In the genomic region with DNA sequence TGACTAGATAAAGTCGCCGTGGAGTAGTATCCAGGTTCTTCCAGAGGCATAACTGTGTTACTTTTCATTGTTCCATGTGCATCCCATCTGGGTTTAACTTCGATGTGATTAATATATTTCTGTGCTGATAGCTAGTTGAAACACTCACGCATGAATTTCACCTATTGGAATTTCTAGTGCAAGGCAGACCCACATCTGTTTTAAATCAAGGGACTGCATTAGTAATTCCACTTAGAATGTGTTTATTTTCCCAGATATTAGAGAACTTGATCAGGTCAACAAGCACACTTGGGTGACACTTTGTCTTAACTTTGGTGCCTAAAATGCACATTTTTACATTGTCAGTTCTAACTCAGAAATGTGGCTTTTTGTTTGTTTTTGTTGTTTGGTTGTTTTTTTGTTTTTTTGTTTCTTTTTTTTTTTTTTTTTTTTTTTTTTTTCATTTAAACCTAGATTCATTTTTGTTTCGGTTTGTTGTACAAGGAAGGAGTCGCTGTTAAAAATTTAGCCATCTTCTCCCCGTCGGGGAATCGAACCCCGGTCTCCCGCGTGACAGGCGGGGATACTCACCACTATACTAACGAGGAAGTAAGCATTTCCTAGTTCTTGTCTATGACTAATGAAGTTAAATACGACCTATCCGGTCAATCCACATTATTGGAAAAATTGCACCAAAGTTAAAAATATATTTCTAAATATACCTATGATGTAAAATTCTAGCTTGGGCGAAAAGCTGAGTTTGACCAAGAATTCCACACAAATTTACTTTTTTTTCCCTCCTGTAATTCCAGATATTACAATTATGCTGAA, we compare ENCODE assay signal across 7 mouse cellular contexts. TPM values are rescaled to one million over a fixed set of nuclear protein-coding genes. Genes with fewer than 3 reads are reported as not detected.
A peak's percentile ranks its signal among the peaks of the same experiment; 100 is the strongest.
DNase-seq lines count a peak whose midpoint lies in the region; ATAC-seq and TF ChIP-seq lines count a peak whose summit lies in the region.

No protein-coding gene starts in this region.

- H3K4me2 ChIP-seq in lung, embryonic 14.5 days, result peak overlapping the region; percentile 54

- peak; percentile 92 for DNase-seq in 3T3-L1 (ENCODE audit: low read depth, low spot score)
- peak; percentile 71 for DNase-seq in CD4-positive, CD25-positive, alpha-beta regulatory T cell, adult 2 months (ENCODE audit: low read depth, low spot score)
- DNase-seq in cerebellum, adult 2 months, result peak; percentile 42 to 43
- peak; percentile 23 to 26 for DNase-seq in gastrocnemius, postnatal 36 days
- peak; percentile 61 for DNase-seq in kidney, postnatal 10 days
- peak; percentile 91 for DNase-seq in lung, embryonic 14.5 days
- peak; percentile 22 for DNase-seq in skeletal muscle tissue, adult 2 months (ENCODE audit: low read depth, low spot score)

- no peaks in the 10 kb centered on the region for H3K9me3 ChIP-seq in lung, embryonic 14.5 days (ENCODE audit: low read depth, low read length)

- 26% methylated on average over 17 of the region's 17 CpGs for WGBS in cerebellum, adult 2 months
- 10% methylated on average over 17 of the region's 17 CpGs for WGBS in lung, embryonic 14.5 days

- no peaks in the 10 kb centered on the region; the same call in 1 of the 2 replicates for H3K4me1 ChIP-seq in cerebellum, adult 2 months (ENCODE audit: control insufficient read depth, insufficient read depth, low read length)
- peaks cover 2% of the 10 kb centered on the region; the same call in 1 of the 2 replicates for H3K4me1 ChIP-seq in lung, embryonic 14.5 days (ENCODE audit: insufficient read depth)

- H3K4me3 ChIP-seq in cerebellum, adult 2 months (replicated peaks; ENCODE audit: insufficient read depth, low read depth, low read length), result no peak overlapping the region
- peak overlapping the region; percentile 17 for H3K4me3 ChIP-seq in lung, embryonic 14.5 days (ENCODE audit: low read depth, low read length)

- H3K27ac ChIP-seq in cerebellum, adult 2 months (ENCODE audit: insufficient read depth, low read length), result no peak overlapping the region
- no peak overlapping the region for H3K27ac ChIP-seq in lung, embryonic 14.5 days (ENCODE audit: low read depth)

- ATAC-seq in lung, embryonic 14.5 days (ENCODE audit: insufficient read depth), result 0 out of 2 replicates have a peak, but pooled peaks have one; percentile 35

- no peak overlapping the region for H3K9ac ChIP-seq in lung, embryonic 14.5 days

- H3K36me3 ChIP-seq in lung, embryonic 14.5 days (ENCODE audit: insufficient read depth), result no peaks in the 10 kb centered on the region

- no peak for TF ChIP-seq CTCF in cerebellum, adult 2 months (IDR thresholded peaks at IDR 0.05; ENCODE audit: borderline replicate concordance, insufficient read depth, low read depth, low read length)
- TF ChIP-seq CTCF in lung, embryonic 14.5 days (IDR thresholded peaks at IDR 0.05; ENCODE audit: low read depth), result no peak

- intact Hi-C loops in gastrocnemius, postnatal 36 days (cut with DNase I), result no loop called here

- no peak for TF ChIP-seq POLR2A in cerebellum, adult 2 months (IDR thresholded peaks at IDR 0.05; ENCODE audit: borderline replicate concordance, insufficient read depth, low read length)

- H3K27me3 ChIP-seq in cerebellum, adult 2 months (ENCODE audit: control insufficient read depth, insufficient read depth, low read length), result no peaks in the 10 kb centered on the region
- no peaks in the 10 kb centered on the region for H3K27me3 ChIP-seq in lung, embryonic 14.5 days (ENCODE audit: insufficient read depth, low read length)

RNA-seq across cellular contexts. Expression of a gene that starts 9.7 kb away (rescaled TPM):
- polyA plus RNA-seq in cerebellum, adult 2 months (2012; rRNA removed), result 0.95 and 1.0 TPM in 2 replicates
- under 1 TPM; 0.26 to 0.30 TPM for total RNA-seq in gastrocnemius, postnatal 36 days (2021)
- 16.0 and 16.4 TPM in 2 replicates for polyA plus RNA-seq in lung, embryonic 14.5 days (2014; fragmentation: Nextera tagmentation; extraction: Ambion mirVana)

RNA-seq across cellular contexts. Expression of a gene that starts 45.8 kb away (rescaled TPM):
- polyA plus RNA-seq in cerebellum, adult 2 months (2012; rRNA removed), result not detected in 2 replicates
- total RNA-seq in gastrocnemius, postnatal 36 days (2021), result not detected
- polyA plus RNA-seq in lung, embryonic 14.5 days (2014; fragmentation: Nextera tagmentation; extraction: Ambion mirVana), result 0.12 and 0.26 TPM in 2 replicates

Comparison
In these comparisons a context has a peak if more than half of its experiments do, and no peak if none do; other contexts are left out.
1. DNase-seq: peak in every context shown above with its lines; median percentile 92 in 3T3-L1; 91 in lung, embryonic 14.5 days; 71 in CD4-positive, CD25-positive, alpha-beta regulatory T cell, adult 2 months; 61 in kidney, postnatal 10 days; 42 in cerebellum, adult 2 months; 24 in gastrocnemius, postnatal 36 days; 22 in skeletal muscle tissue, adult 2 months.